Mouse (Mus musculus): ENCODE data around the gene Olfr56. TPM values are rescaled to one million over a fixed set of nuclear protein-coding genes. Genes with fewer than 3 reads are reported as not detected.
"Not testable (repeated sequence)": the region's sequence is repeated elsewhere in the genome, so short reads cannot be mapped to it uniquely, and the experiment has no call there.

Olfr56 gene
- 3.4 and 4.8 TPM in 2 replicates for total RNA-seq (2017)

DNA sequence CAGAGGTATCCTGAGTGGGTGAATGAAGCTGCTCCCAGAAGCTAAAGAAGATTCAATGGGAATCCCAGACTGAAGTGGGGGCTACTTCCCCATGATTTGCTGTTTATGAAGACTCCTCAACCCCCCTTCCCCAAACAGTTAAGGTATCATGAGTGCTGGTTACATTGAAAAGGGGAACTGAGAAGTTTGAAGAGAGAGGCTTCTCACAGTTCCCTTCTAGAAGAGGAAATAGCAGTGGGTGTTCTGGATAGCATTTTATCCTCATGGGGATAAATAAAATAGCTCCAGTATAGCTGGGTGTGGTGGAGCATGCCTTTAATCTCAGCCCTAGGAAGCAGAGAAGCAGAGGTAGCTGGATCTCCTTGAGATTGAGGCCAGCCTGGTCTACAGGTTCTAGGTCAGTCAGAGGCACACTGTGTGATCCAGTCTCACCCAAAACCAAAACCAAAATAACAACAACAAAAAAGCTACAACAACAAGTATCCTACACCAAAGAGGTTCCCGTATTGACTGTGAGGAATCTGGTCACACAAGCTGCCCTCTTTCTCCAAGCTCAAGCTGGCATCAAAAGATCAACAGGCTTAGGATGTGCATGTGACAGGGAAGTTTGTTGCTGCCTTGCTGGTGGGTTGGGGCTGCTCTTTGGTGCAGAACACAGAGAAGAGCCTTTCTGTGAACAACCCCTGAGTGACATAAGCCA lies at the start of gene Olfr56:
Gene Olfr56 (plus strand): TSS at position 650 of the 700 bp plus-strand sequence.
- ATAC-seq (replicated peaks in 1 of 2; ENCODE audit: insufficient read depth in 1 of 2, low FRiP score in 2 of 2, low TSS enrichment in 1 of 2, low read depth in 1 of 2, poor library complexity in 2 of 2, severe bottlenecking in 2 of 2) = peak; percentile 84 to 88

DNA sequence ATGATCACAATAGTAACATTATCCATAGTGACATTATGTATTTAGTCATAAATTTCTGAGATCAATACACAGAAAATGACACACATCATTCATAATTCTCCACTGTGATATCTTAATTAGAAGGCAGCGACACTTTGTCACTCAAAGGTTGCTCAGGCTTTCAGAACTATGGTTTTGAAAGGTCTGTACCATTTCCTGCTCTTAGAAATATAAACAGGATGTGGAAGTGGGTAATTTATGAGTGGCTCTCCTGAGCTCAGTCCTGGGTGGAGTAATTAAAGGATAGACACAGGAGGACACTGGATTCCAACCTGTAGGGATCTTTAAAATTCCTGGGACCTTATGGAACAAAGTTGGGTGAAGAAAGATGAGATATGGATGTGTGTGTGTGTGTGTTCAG lies 45.3 kb upstream of the Olfr56 start:
- peak in 1 of 2 experiments; percentile 29; a peak in 1 of 4 replicates for ATAC-seq (replicated peaks in 1 of 2; ENCODE audit: insufficient read depth in 1 of 2, low FRiP score in 2 of 2, low TSS enrichment in 1 of 2, low read depth in 1 of 2, poor library complexity in 2 of 2, severe bottlenecking in 2 of 2)

- not testable (repeated sequence) for ATAC-seq (replicated peaks in 1 of 2; ENCODE audit: insufficient read depth in 1 of 2, low FRiP score in 2 of 2, low TSS enrichment in 1 of 2, low read depth in 1 of 2, poor library complexity in 2 of 2, severe bottlenecking in 2 of 2)
Measured at GRCm38 (mm10) chr11:48933923-48934322, 44.8 kb upstream of the Olfr56 start.

GRCm38 (mm10) chr11:48935291-48935690 lies 43.4 kb upstream of the Olfr56 start:
- ATAC-seq (replicated peaks in 1 of 2; ENCODE audit: insufficient read depth in 1 of 2, low FRiP score in 2 of 2, low TSS enrichment in 1 of 2, low read depth in 1 of 2, poor library complexity in 2 of 2, severe bottlenecking in 2 of 2) = not testable (repeated sequence)

DNA sequence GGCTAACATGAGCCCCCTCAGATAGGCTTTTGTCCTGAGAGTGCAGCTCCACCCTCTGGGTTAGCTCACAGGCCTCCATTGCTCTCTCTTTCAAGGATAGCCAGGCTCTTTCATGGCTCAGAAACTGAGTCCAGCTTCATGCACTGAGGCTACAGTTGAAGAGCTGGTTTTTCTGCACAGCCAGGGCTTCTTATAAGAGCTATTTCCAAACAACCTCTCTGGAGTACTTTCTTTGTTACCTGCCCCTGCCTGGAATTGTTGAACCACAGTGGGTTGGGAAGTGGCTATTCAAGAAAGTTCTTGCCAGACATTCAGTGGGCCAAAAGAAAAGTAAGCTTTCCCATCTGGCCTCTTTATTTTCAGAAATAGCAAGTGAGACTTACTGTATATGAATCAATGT lies 39.4 kb upstream of the Olfr56 start:
- ATAC-seq (replicated peaks in 1 of 2; ENCODE audit: insufficient read depth in 1 of 2, low FRiP score in 2 of 2, low TSS enrichment in 1 of 2, low read depth in 1 of 2, poor library complexity in 2 of 2, severe bottlenecking in 2 of 2) = not testable (repeated sequence)

GRCm38 (mm10) chr11:48946090-48946489 lies 32.6 kb upstream of the Olfr56 start, which contains the start of gene Psme2b:
TSS of gene Psme2b (minus strand) at chr11:48946190.
- not testable (repeated sequence) for ATAC-seq (replicated peaks in 1 of 2; ENCODE audit: insufficient read depth in 1 of 2, low FRiP score in 2 of 2, low TSS enrichment in 1 of 2, low read depth in 1 of 2, poor library complexity in 2 of 2, severe bottlenecking in 2 of 2)

DNA sequence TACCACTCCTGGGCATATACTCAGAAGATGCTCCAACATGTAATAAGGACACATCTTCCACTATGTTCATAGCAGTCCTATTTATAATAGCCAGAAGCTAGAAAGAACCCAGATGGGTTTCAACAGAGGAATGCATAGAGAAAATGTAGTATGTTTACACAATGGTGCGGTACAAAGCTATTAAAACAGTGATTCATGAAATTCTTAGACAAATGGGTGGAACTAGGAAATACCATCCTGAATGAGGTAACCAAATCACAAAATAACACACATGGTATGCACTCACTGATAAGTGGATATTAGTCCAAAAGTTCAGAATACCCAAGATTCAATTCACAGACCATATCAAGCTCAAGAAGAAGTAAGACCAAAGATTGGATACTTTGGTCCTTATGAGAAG lies 4.0 kb upstream of the Olfr56 start:
- not testable (repeated sequence) for ATAC-seq (replicated peaks in 1 of 2; ENCODE audit: insufficient read depth in 1 of 2, low FRiP score in 2 of 2, low TSS enrichment in 1 of 2, low read depth in 1 of 2, poor library complexity in 2 of 2, severe bottlenecking in 2 of 2)

DNA sequence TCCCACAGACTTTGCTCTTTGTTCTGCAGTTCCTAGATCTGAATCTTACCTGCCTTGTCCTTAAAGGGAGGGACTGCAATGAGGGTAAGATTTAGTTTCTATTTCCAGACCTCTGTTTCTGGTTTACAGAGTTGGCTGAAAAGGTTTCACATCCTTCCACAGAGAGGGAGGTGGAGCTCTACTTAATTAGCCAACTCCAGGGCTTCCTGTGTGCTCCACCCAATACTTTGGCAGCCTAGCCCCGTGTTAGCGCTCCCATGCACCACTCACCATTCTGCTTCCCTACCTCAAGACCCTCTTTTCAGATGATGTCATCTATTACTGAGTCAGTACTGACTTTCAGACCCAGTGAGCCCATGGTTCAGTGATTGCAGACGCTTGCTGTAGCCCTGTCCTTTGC lies 562 bp downstream of the Olfr56 start, which contains the start of gene 9930111J21Rik1:
Gene 9930111J21Rik1 (minus strand): TSS at position 148 of the 400 bp plus-strand sequence.
- peak; percentile 56 to 59 for ATAC-seq (replicated peaks in 1 of 2; ENCODE audit: insufficient read depth in 1 of 2, low FRiP score in 2 of 2, low TSS enrichment in 1 of 2, low read depth in 1 of 2, poor library complexity in 2 of 2, severe bottlenecking in 2 of 2)

DNA sequence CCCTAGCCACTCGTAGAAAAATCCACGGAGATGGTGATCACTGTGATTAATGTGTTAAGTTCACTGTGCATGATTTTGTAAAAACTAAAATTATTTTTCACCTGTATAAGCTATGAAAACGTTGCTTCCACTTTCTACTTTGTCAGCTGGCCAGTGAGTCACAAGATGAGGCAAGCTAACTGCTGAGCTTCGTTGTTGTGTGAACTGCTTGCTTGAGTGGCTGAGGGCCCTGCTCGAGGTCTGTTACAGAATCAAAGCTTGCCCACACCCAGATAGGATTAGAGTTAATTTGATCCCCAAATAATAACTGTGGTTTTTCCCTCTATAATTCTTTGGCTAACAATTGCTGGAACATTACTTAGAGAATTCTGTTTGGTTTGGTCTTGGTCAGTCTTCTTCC lies 1.4 kb downstream of the Olfr56 start:
- not testable (repeated sequence) for ATAC-seq (replicated peaks in 1 of 2; ENCODE audit: insufficient read depth in 1 of 2, low FRiP score in 2 of 2, low TSS enrichment in 1 of 2, low read depth in 1 of 2, poor library complexity in 2 of 2, severe bottlenecking in 2 of 2)

DNA sequence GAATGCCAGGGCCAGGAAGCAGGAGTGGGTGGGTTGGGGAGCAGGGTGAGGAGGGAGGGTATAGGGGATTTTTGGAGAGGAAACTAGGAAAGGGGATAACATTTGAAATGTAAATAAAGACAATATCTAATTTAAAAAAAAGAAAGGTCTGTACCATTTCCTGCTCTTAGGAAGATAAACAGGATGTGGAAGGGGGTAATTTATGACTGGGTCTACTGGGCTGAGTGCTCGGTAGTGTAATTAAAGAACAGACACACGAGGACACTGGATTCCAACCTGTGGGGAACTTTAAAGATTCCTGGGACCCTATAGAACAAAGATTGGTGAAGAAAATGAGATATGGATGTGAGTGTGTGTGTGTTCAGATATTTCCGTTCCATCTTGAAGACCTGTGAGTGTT lies 4.2 kb downstream of the Olfr56 start:
- not testable (repeated sequence) for ATAC-seq (replicated peaks in 1 of 2; ENCODE audit: insufficient read depth in 1 of 2, low FRiP score in 2 of 2, low TSS enrichment in 1 of 2, low read depth in 1 of 2, poor library complexity in 2 of 2, severe bottlenecking in 2 of 2)

- ATAC-seq (replicated peaks in 1 of 2; ENCODE audit: insufficient read depth in 1 of 2, low FRiP score in 2 of 2, low TSS enrichment in 1 of 2, low read depth in 1 of 2, poor library complexity in 2 of 2, severe bottlenecking in 2 of 2) = peak; percentile 67 to 74; a peak in 3 of 4 replicates
Measured at GRCm38 (mm10) chr11:48988219-48988618, 9.5 kb downstream of the Olfr56 start.

DNA sequence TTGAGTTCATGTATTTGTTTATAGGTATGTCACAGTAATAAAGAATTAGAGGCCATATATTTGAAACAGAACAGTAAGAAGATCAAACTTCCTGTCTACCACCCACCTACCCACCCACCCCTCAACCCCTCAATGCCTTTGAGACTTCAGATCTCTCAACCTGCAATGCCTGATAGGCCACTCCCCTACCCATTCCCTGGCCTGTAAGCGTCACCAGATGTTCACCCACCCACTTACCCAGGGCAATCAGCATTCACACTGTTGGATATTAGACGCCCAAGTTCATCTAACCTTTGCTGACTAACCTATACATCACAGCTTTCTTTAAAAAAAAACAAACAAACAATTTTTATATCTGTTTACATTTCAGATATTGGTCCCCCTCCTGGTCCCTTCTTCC lies 11.3 kb downstream of the Olfr56 start:
- ATAC-seq (replicated peaks in 1 of 2; ENCODE audit: insufficient read depth in 1 of 2, low FRiP score in 2 of 2, low TSS enrichment in 1 of 2, low read depth in 1 of 2, poor library complexity in 2 of 2, severe bottlenecking in 2 of 2) = 0 out of 4 replicates have a peak, but pooled peaks of 1 of the 2 experiments have one; percentile 30

DNA sequence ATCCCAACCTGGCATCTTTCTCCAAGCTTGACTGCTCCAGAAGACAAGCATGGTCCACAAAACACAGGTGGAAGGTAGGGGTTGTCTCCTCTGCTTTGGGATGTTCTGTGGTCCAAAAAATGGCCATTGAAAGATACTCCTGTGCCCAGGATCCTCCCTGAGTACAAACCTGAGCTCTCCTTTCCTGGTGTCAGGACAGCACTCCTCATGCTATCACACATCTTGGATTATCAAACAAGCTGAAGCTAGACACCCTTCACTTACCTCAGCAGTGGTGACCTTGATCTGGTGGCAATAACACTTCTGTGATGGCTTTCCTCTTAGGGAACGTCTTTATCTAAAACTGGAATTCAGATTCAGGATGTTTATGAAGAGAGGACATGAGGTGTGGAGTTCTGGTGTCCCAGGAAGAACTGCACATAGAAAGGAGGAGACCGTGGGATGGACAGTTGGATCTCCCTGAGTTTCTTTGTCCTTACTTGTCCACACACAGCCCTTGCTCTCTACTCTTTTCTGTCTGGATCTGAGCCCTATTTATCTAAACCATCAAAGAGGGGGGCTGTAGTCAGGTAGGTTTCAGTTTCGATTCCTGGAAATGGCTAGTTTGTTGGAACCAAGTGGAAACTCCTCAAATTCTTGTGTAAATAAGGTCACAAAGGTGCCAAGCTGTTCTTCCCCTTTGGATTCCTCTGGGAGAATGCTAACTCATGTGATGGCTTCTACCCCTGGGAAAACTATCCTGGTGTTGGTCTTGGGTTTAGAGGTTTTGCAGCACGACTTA lies 13.2 kb downstream of the Olfr56 start, which contains the start of gene Gm12185:
Gene Gm12185 (minus strand): TSS at position 487 of the 781 bp plus-strand sequence.
- not testable (repeated sequence) for ATAC-seq (replicated peaks in 1 of 2; ENCODE audit: insufficient read depth in 1 of 2, low FRiP score in 2 of 2, low TSS enrichment in 1 of 2, low read depth in 1 of 2, poor library complexity in 2 of 2, severe bottlenecking in 2 of 2)

GRCm38 (mm10) chr11:48993296-48993695 lies 14.6 kb downstream of the Olfr56 start:
- ATAC-seq (replicated peaks in 1 of 2; ENCODE audit: insufficient read depth in 1 of 2, low FRiP score in 2 of 2, low TSS enrichment in 1 of 2, low read depth in 1 of 2, poor library complexity in 2 of 2, severe bottlenecking in 2 of 2) = not testable (repeated sequence)

- peak; percentile 44 to 62 for ATAC-seq (replicated peaks in 1 of 2; ENCODE audit: insufficient read depth in 1 of 2, low FRiP score in 2 of 2, low TSS enrichment in 1 of 2, low read depth in 1 of 2, poor library complexity in 2 of 2, severe bottlenecking in 2 of 2)
Measured at GRCm38 (mm10) chr11:48994018-48994417, 15.3 kb downstream of the Olfr56 start, which contains the start of gene Tgtp1. TSS of gene Tgtp1 (minus strand) at chr11:48994172.

- peak in 1 of 2 experiments; percentile 36; a peak in 1 of 4 replicates for ATAC-seq (replicated peaks in 1 of 2; ENCODE audit: insufficient read depth in 1 of 2, low FRiP score in 2 of 2, low TSS enrichment in 1 of 2, low read depth in 1 of 2, poor library complexity in 2 of 2, severe bottlenecking in 2 of 2)
Measured at GRCm38 (mm10) chr11:49000411-49000810, 21.7 kb downstream of the Olfr56 start.

DNA sequence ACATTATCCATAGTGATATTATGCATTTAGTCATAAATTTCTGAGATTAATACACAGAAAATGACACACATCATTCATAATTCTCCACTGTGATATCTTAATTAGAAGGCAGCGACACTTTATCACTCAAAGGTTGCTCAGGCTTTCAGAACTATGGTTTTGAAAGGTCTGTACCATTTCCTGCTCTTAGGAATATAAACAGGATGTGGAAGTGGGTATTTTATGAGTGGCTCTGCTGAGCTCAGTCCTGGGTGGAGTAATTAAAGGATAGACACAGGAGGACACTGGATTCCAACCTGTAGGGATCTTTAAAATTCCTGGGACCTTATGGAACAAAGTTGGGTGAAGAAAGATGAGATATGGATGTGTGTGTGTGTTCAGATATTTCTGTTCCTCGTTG lies 27.6 kb downstream of the Olfr56 start:
- ATAC-seq (replicated peaks in 1 of 2; ENCODE audit: insufficient read depth in 1 of 2, low FRiP score in 2 of 2, low TSS enrichment in 1 of 2, low read depth in 1 of 2, poor library complexity in 2 of 2, severe bottlenecking in 2 of 2) = not testable (repeated sequence)

DNA sequence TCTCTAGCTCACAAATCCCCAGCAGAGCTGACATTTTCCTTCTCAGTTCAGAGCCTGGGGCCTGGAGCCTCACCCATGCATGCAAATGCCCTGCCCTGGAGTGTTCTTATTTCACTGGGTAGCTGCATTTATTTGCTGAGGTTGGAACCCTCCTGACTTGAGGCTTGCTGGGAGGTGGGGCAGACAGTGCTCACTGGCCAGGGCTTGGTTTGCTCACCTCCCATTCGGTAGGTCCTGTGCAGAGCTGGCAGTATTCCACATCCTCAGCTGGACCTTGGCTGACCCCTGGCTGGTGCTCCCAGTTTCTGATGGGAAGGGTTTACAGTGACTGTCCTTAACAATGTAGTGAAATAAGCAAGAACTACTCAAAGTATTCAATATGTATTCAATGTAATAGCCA lies 28.1 kb downstream of the Olfr56 start:
- not testable (repeated sequence) for ATAC-seq (replicated peaks in 1 of 2; ENCODE audit: insufficient read depth in 1 of 2, low FRiP score in 2 of 2, low TSS enrichment in 1 of 2, low read depth in 1 of 2, poor library complexity in 2 of 2, severe bottlenecking in 2 of 2)
